Mouse (Mus musculus) layer of hippocampus, adult 6 months (tissue): ENCODE measurements around the gene Vmn1r85. TPM values are rescaled to one million over a fixed set of nuclear protein-coding genes. Genes with fewer than 3 reads are reported as not detected.

Experiments
- long read RNA-seq, 2 experiments: library from polyadenylated mRNA; unstranded; transcript quantifications; one replicate each; pipeline ENCODE4 v2.0.0; 2019 to 2020
- polyA plus RNA-seq: library from polyadenylated mRNA; unstranded; fragments of <200 nt; fragmentation: Nextera tagmentation; gene quantifications from 2 replicates; pipeline ENCODE4 v1.2.3, GENCODE M21; 2021

Gene Vmn1r85
- not detected in 2 replicates for polyA plus RNA-seq
- long read RNA-seq, experiment 1, result 0 reads
- long read RNA-seq, experiment 2, result 0 reads

DNA sequence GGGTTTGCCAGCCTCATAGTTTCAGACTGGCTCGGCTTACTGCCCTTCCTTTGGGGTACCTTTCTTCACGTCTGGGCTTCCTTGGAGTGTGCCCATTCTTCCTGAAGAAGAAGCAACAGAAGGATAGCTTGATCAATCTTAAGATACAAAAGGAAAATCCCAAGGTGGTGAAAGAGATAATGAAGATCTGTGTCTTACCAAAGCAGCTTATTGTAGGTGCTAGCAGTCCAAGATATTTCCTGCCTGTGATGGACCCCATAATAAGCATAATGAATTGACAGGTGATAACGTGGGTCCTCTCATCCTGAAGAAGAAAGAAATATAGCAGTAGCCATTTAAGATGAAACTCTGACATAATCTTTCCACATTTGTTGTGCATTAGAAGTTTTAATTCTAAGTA is at the start of gene Vmn1r85:
Gene Vmn1r85, minus strand, starts transcription at position 101 of the 400 bp plus-strand sequence.

DNA sequence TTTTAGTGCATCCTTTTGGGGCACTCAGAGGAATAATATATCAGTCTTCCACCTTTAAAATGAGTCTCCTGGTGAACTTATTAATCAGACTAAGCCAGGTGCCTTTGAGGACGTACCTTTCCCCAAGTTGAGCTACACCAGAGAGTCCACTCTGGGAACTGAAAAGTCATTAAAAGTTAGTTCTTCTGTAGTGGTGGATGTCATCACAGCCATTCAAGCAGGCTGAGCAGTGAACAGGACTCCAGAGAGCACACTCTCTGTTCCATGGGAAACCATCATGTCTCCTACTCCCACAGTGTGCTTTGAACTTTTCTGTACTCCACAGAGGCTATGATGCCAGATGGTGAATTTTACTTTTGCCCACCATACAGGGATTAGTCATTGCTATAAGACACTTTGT is 45.1 kb upstream of the Vmn1r85 start, which contains the start of gene Vmn1r87:
Gene Vmn1r87, minus strand, starts transcription at position 101 of the 400 bp plus-strand sequence.

DNA sequence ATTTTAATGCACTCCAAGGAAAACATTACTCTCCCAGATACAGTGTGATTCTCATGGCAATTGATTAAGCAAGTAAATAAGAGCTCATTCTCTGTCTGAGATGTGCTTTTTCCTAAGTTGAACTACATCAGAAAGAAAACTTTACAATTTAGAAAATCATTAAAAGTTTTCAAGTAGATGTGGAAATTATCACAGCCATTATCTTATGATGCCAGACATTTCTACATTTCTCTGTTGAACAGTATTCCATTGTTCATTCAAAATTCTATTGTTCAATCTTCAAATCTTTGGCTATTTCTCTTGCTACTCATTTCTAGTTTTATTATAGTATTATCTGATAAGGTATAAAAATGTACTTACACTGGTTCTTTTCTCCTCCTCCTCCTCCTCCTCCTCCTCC is 24.8 kb upstream of the Vmn1r85 start, which contains the start of gene Vmn1r86:
Gene Vmn1r86, minus strand, starts transcription at position 101 of the 400 bp plus-strand sequence.

DNA sequence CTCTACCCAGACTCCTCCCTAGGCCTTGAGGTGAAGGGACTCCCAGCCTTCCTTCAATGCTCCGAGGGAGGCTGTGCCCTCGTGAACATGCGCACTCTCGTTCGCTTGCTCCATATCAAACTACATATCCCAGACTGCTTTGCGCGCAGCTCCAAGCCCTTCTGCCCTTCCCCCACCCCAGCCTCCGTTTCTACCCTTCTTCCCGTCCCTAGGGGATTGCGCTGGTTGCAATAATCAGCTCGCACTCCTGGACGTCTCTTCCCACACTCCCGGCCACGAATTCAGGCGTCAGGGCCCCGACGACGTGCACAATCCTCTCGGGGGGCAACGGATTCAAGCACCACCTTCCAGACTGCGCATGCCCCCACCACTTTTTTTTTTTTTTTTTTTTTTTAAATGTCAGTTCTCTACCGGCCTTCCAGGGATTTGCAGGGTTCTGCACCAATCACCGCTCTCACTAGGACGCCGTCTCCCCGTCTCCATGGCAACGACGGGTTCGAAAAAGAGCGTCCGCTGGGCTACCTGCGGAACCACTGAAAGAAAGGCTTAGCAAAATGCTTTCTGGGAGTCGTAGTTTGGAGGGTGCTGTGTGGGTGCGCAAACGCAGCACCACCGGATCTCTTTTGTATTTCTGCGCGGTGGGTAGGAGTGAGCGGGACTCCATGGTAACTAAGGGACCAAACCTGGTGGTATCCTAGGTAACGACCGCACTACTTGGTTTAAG is 40.5 kb downstream of the Vmn1r85 start, which contains the start of gene Mzf1:
Gene Mzf1, minus strand, starts transcription at position 478 of the 724 bp plus-strand sequence.

DNA sequence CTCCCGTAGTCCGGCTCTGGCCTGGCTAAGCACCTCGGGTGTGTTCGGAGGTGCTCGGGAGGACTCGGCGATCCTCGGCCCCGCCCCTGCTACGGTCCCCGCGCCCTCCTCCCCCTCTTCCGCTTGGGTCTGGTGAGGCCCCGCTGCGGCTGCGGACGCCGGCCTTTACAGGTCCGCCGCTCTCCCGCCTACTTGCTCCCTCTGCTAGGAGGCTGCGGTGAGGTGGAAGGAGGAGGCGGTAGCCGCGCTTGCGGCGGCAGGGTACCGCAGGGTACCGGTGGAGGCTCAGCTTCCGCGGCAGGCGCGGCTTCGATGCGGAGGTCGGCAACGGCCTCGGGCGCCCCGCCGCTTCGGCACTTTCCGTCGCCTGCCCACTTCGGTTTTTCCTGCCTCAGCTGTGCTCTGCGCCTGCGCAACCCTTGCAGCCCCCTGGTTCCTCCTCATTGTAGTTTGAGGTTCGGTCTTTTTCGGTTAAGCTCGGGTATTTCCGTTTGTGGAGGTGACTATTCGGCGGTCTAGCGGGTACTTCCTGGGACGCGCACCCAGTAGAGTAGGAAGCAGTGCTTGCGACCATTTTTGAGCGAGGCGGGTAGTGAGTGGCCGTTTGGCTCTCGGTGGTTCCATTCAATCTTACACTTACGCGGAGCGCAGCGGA is 56.9 kb downstream of the Vmn1r85 start, which contains the start of gene Ube2m:
Gene Ube2m, minus strand, starts transcription at position 375 of the 655 bp plus-strand sequence.

DNA sequence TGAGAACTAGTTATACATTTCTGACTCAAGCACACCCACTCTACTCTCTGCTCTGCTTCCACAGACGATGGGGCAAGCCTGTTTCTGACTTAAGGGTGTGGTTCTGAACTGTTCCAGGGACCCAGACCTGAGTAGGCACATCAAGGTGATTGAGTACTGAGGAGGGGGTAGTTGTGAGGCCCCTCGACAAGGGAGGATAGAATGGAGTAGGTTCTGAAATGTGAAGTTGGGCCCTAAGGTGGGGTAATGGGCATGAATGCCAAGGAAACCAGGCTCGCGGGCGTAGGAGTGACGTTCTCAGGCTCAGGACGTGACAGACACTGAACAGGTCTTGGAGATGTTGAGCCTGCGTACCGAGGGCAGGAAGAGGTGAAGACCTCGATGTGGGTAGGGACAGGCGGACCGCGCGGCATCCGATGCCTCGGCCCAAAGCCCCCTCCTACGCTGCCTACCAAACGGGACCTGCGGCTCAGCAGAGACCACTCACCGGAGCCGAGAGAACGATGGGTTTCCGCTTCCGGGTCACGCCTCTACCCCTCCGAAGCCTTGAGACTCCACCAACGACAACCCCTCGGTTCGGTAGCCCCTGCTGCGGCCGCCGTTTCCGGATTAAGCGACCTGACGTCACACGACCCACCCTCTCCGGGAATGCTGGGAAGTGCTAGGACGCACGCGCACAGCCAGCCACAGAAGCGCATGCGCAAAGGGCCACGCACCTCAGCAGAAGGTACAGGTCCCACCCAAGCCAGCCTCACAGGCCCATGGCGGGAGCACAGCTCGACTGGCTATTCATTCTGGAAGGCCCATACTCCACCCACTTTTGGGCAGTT is 60.6 kb downstream of the Vmn1r85 start, which contains the start of gene Chmp2a:
Gene Chmp2a, minus strand, starts transcription at position 660 of the 830 bp plus-strand sequence.

Other genes with a start within 250 kb of the Vmn1r85 start
- gene Zfp128, start 214.0 kb downstream of the Vmn1r85 start, polyA plus RNA-seq, result 3.5 TPM in 2 replicates
- 11.5 and 11.8 TPM in 2 replicates for gene Zscan22, start 197.4 kb downstream of the Vmn1r85 start, polyA plus RNA-seq
- 627 and 629 TPM in 2 replicates for gene Rps5, start 172.9 kb downstream of the Vmn1r85 start, polyA plus RNA-seq
- 0.39 TPM in 2 replicates for gene Rnf225, start 167.8 kb downstream of the Vmn1r85 start, polyA plus RNA-seq
- 2.2 TPM in 2 replicates for gene Zfp324, start 129.3 kb downstream of the Vmn1r85 start, polyA plus RNA-seq
- 3.7 and 4.2 TPM in 2 replicates for gene Zfp446, start 117.3 kb downstream of the Vmn1r85 start, polyA plus RNA-seq
- 0.06 TPM in 1 of 2 replicates, not detected in the other for gene Slc27a5, start 97.0 kb downstream of the Vmn1r85 start, polyA plus RNA-seq
- 83.4 and 85.0 TPM in 2 replicates for gene Trim28, start 96.1 kb downstream of the Vmn1r85 start, polyA plus RNA-seq
- 8.1 and 9.6 TPM in 2 replicates for gene Zbtb45, start 85.1 kb downstream of the Vmn1r85 start, polyA plus RNA-seq
- gene Chmp2a, start 60.4 kb downstream of the Vmn1r85 start, polyA plus RNA-seq, result 316 and 338 TPM in 2 replicates
- gene Ube2m, start 56.9 kb downstream of the Vmn1r85 start, polyA plus RNA-seq, result 23.7 and 27.4 TPM in 2 replicates
- gene Mzf1, start 40.4 kb downstream of the Vmn1r85 start, polyA plus RNA-seq, result 6.5 and 7.3 TPM in 2 replicates
- not detected in 2 replicates for gene Vmn1r86, start 24.7 kb upstream of the Vmn1r85 start, polyA plus RNA-seq
- gene Vmn1r87, start 45.0 kb upstream of the Vmn1r85 start, polyA plus RNA-seq, result not detected in 2 replicates
- gene Vmn1r88, start 64.4 kb upstream of the Vmn1r85 start, polyA plus RNA-seq, result not detected in 2 replicates
- not detected in 2 replicates for gene Vmn1r89, start 117.8 kb upstream of the Vmn1r85 start, polyA plus RNA-seq
- gene Lig1, start 182.1 kb upstream of the Vmn1r85 start, polyA plus RNA-seq, result 5.2 and 5.4 TPM in 2 replicates
- 2.5 and 2.8 TPM in 2 replicates for gene Zswim9, start 183.5 kb upstream of the Vmn1r85 start, polyA plus RNA-seq
- not detected in 2 replicates for gene Pla2g4c, start 229.5 kb upstream of the Vmn1r85 start, polyA plus RNA-seq